10 mouse cellular contexts compared by ENCODE assay signal in genomic region chrX:36911343-36911742, GRCm38 (mm10). TPM values are rescaled to one million over a fixed set of nuclear protein-coding genes. Genes with fewer than 3 reads are reported as not detected.
DNase-seq lines count a peak whose midpoint lies in the region; ATAC-seq and TF ChIP-seq lines count a peak whose summit lies in the region.
"Had no signal": no experiment of that assay in that cellular context is flagged by ENCODE, and none has a peak within 500 bp of the region (broad histone marks: within the 10 kb centered on the region; RNA-seq: fewer than 3 reads in every experiment).

No protein-coding gene starts in this region.

- no peak overlapping the region for H3K4me2 ChIP-seq in liver, embryonic 11.5 days
- H3K4me2 ChIP-seq in heart, postnatal 0 days (ENCODE audit: low read depth, low read length), result no peak overlapping the region
- H3K4me2 ChIP-seq in liver, embryonic 13.5 days, result no peak overlapping the region
- H3K4me2 ChIP-seq: limb, embryonic 15.5 days; stomach, embryonic 15.5 days had no signal

- TF ChIP-seq EP300 in heart, postnatal 0 days (IDR thresholded peaks at IDR 0.05; ENCODE audit: low read depth), result no peak

- no peak overlapping the region for H3K27ac ChIP-seq in liver, embryonic 11.5 days (ENCODE audit: low read depth, low read length)
- no peak overlapping the region for H3K27ac ChIP-seq in heart, postnatal 0 days (ENCODE audit: low read depth)
- no peak overlapping the region for H3K27ac ChIP-seq in liver, embryonic 13.5 days
- no peak overlapping the region for H3K27ac ChIP-seq in small intestine, adult 2 months (ENCODE audit: insufficient read depth, low read depth, low read length)
- H3K27ac ChIP-seq: limb, embryonic 15.5 days; stomach, embryonic 15.5 days had no signal

- H3K9ac ChIP-seq in liver, embryonic 11.5 days (ENCODE audit: low read depth, low read length), result no peak overlapping the region
- no peak overlapping the region for H3K9ac ChIP-seq in heart, postnatal 0 days (replicated peaks; ENCODE audit: low read depth, low read length)
- H3K9ac ChIP-seq in liver, embryonic 13.5 days, result no peak overlapping the region
- H3K9ac ChIP-seq: limb, embryonic 15.5 days; stomach, embryonic 15.5 days had no signal

- H3K4me1 ChIP-seq in liver, embryonic 11.5 days (replicated peaks; ENCODE audit: control insufficient read depth, insufficient read depth, low read length), result no peaks in the 10 kb centered on the region
- H3K4me1 ChIP-seq in heart, postnatal 0 days (ENCODE audit: control insufficient read depth, insufficient read depth), result no peaks in the 10 kb centered on the region
- no peaks in the 10 kb centered on the region for H3K4me1 ChIP-seq in liver, embryonic 13.5 days (replicated peaks)
- H3K4me1 ChIP-seq in small intestine, adult 2 months (ENCODE audit: control insufficient read depth, insufficient read depth, insufficient read length, low read length), result no peaks in the 10 kb centered on the region
- H3K4me1 ChIP-seq: limb, embryonic 15.5 days; stomach, embryonic 15.5 days had no signal

- no peaks in the 10 kb centered on the region for H3K9me3 ChIP-seq in liver, embryonic 11.5 days (ENCODE audit: control insufficient read depth, low read length)
- no peaks in the 10 kb centered on the region for H3K9me3 ChIP-seq in heart, postnatal 0 days (replicated peaks; ENCODE audit: control insufficient read depth, low read length)
- H3K9me3 ChIP-seq in liver, embryonic 13.5 days (replicated peaks), result no peaks in the 10 kb centered on the region
- H3K9me3 ChIP-seq: limb, embryonic 15.5 days; stomach, embryonic 15.5 days had no signal

- ATAC-seq in liver, embryonic 11.5 days (replicated peaks; ENCODE audit: low FRiP score), result no peak
- no peak for ATAC-seq in heart, postnatal 0 days (ENCODE audit: insufficient read depth, low read depth)
- no peak for ATAC-seq in liver, embryonic 13.5 days (ENCODE audit: low read depth)

- peak; percentile 55 for DNase-seq in liver
- no peak for DNase-seq in liver, embryonic 11.5 days (ENCODE audit: low spot score)
- DNase-seq in NIH3T3 (ENCODE audit: low read depth), result peak; percentile 55
- peak; percentile 52 to 62 for DNase-seq in cerebellum, adult 18-20 months
- no peak for DNase-seq in heart, postnatal 0 days (ENCODE audit: low spot score)
- peak; percentile 26 for DNase-seq in liver, embryonic 13.5 days

- TF ChIP-seq CTCF in heart, postnatal 0 days (IDR thresholded peaks at IDR 0.05; ENCODE audit: low read depth), result peak; percentile 58
- TF ChIP-seq CTCF in small intestine, adult 2 months (IDR thresholded peaks at IDR 0.05; ENCODE audit: extremely low read depth, insufficient read length, insufficient replicate concordance, low read depth, low read length), result peak; percentile 9; the same call in 1 of the 2 replicates

- no peak overlapping the region for H3K4me3 ChIP-seq in liver, embryonic 11.5 days (ENCODE audit: low read depth, low read length)
- no peak overlapping the region for H3K4me3 ChIP-seq in heart, postnatal 0 days (ENCODE audit: low read depth, low read length)
- H3K4me3 ChIP-seq in liver, embryonic 13.5 days (replicated peaks), result no peak overlapping the region
- H3K4me3 ChIP-seq in small intestine, adult 2 months (ENCODE audit: low read depth, low read length), result no peak overlapping the region
- H3K4me3 ChIP-seq: erythroblast, embryonic 14.5 days; limb, embryonic 15.5 days; stomach, embryonic 15.5 days had no signal

- no peak for TF ChIP-seq POLR2A in small intestine, adult 2 months (IDR thresholded peaks at IDR 0.05; ENCODE audit: low read depth, low read length)

- WGBS in liver, embryonic 11.5 days, result 40% methylated on average over 12 of the region's 12 CpGs
- 43% methylated on average over 12 of the region's 12 CpGs for WGBS in heart, postnatal 0 days
- WGBS in liver, embryonic 13.5 days (ENCODE audit: insufficient replicate concordance), result 36% methylated on average over 12 of the region's 12 CpGs
- WGBS in small intestine, adult 2 months, result 43% methylated on average over 12 of the region's 12 CpGs

- H3K36me3 ChIP-seq in liver, embryonic 11.5 days (ENCODE audit: control insufficient read depth, insufficient read depth, low read length), result no peaks in the 10 kb centered on the region
- H3K36me3 ChIP-seq in heart, postnatal 0 days (replicated peaks; ENCODE audit: control insufficient read depth, insufficient read depth, low read length), result no peaks in the 10 kb centered on the region; the same call in 1 of the 2 replicates
- H3K36me3 ChIP-seq in liver, embryonic 13.5 days, result no peaks in the 10 kb centered on the region
- no peaks in the 10 kb centered on the region for H3K36me3 ChIP-seq in small intestine, adult 2 months (ENCODE audit: control insufficient read depth, insufficient read depth, low read length)
- H3K36me3 ChIP-seq: limb, embryonic 15.5 days; stomach, embryonic 15.5 days had no signal

- no peaks in the 10 kb centered on the region for H3K27me3 ChIP-seq in liver, embryonic 11.5 days (replicated peaks; ENCODE audit: control insufficient read depth, insufficient read depth, low read length)
- H3K27me3 ChIP-seq in heart, postnatal 0 days (ENCODE audit: control insufficient read depth, insufficient read depth, low read length), result no peaks in the 10 kb centered on the region
- H3K27me3 ChIP-seq in liver, embryonic 13.5 days, result no peaks in the 10 kb centered on the region
- no peaks in the 10 kb centered on the region for H3K27me3 ChIP-seq in small intestine, adult 2 months (ENCODE audit: control insufficient read depth, insufficient read depth, low read length)
- H3K27me3 ChIP-seq: limb, embryonic 15.5 days; stomach, embryonic 15.5 days had no signal

RNA-seq across cellular contexts. Expression of gene Nkrf, which starts 8.6 kb away (rescaled TPM):
- polyA plus RNA-seq in liver, embryonic 11.5 days (2014; fragmentation: Nextera tagmentation; extraction: Ambion mirVana), result 2.7 and 4.3 TPM in 2 replicates
- 0.62 and 5.7 TPM in 2 replicates for total RNA-seq in heart, postnatal 0 days (2014; rRNA removed; ENCODE audit: low replicate concordance)
- polyA plus RNA-seq in heart, postnatal 0 days (2015; fragmentation: Nextera tagmentation; extraction: Ambion mirVana), result 0.44 and 0.51 TPM in 2 replicates
- 1.1 and 1.4 TPM in 2 replicates for polyA plus RNA-seq in liver, embryonic 13.5 days (2015; fragmentation: Nextera tagmentation; extraction: Ambion mirVana)
- 0.08 TPM in 2 replicates for polyA plus RNA-seq in small intestine, adult 2 months (2012; rRNA removed)

RNA-seq across cellular contexts. Expression of gene C330007P06Rik, which starts 37.4 kb away (rescaled TPM):
- polyA plus RNA-seq in liver, embryonic 11.5 days (2014; fragmentation: Nextera tagmentation; extraction: Ambion mirVana), result 32.2 and 34.1 TPM in 2 replicates
- 16.6 and 19.0 TPM in 2 replicates for total RNA-seq in heart, postnatal 0 days (2014; rRNA removed; ENCODE audit: low replicate concordance)
- polyA plus RNA-seq in heart, postnatal 0 days (2015; fragmentation: Nextera tagmentation; extraction: Ambion mirVana), result 10.5 and 10.7 TPM in 2 replicates
- 15.3 and 21.3 TPM in 2 replicates for polyA plus RNA-seq in liver, embryonic 13.5 days (2015; fragmentation: Nextera tagmentation; extraction: Ambion mirVana)
- 2.8 and 5.2 TPM in 2 replicates for polyA plus RNA-seq in small intestine, adult 2 months (2012; rRNA removed)

RNA-seq across cellular contexts. Expression of gene Ube2a, which starts 37.6 kb away (rescaled TPM):
- 106 and 117 TPM in 2 replicates for polyA plus RNA-seq in liver, embryonic 11.5 days (2014; fragmentation: Nextera tagmentation; extraction: Ambion mirVana)
- total RNA-seq in heart, postnatal 0 days (2014; rRNA removed; ENCODE audit: low replicate concordance), result 24.1 and 75.9 TPM in 2 replicates
- 210 and 213 TPM in 2 replicates for polyA plus RNA-seq in heart, postnatal 0 days (2015; fragmentation: Nextera tagmentation; extraction: Ambion mirVana)
- polyA plus RNA-seq in liver, embryonic 13.5 days (2015; fragmentation: Nextera tagmentation; extraction: Ambion mirVana), result 92.7 and 95.2 TPM in 2 replicates
- 20.6 and 34.2 TPM in 2 replicates for polyA plus RNA-seq in small intestine, adult 2 months (2012; rRNA removed)

Comparison
In these comparisons a context has a peak if more than half of its experiments do, and no peak if none do; other contexts are left out.
1. DNase-seq: peak in liver (single experiment), NIH3T3 (single experiment), cerebellum, adult 18-20 months (2 of 2) and liver, embryonic 13.5 days (single experiment); none in liver, embryonic 11.5 days (single experiment) and heart, postnatal 0 days (single experiment).